Mouse (Mus musculus): ENCODE measurements at regions not wholly inside any gene's neighbourhood (a gene's known extent, or its start where the extent isn't known, plus 50 kb on each side); places are given as distances from the start of the nearest gene placed in this dataset.

DNA sequence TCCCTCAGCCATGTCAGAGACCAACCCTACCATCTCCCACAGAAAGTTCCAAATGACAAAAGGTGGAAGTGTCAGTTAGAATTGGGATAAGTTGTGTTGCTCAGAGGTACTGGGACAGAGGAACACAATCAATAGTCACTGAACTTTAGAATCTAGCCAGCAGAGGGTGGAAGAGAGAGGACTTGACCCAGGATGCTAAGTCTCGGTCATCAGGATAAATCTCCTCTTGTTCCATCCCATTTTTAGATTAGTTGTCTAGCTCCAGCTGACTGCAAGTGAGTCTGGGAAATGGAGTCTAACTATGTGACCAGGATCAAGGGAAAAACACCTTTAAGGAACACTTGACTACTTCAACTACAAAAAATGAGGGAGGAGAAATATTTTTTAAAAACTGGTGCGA is 91.5 kb downstream of the Fam84b start:
- H3K36me3 ChIP-seq = no peaks in the 10 kb centered on the region

DNA sequence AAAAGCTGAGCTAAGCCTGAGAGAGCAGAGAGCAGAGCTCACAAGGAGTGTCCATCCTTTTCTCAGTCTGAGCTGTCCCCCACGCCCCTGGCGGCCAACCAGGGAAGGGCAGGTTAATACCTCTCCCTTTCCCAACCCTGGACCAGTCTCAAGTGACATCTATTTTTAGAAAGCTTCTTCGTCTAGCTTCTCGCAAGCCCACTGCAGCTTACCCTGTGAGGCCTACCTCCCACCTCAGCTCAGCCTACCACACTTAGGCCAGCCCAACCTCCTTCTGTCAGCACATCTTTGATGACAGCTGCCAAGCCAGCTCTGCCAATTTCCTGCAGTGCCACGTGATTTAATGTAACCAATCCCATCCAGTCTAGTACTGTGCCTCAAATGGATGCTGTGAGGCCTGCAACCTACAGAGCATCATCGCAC is 93.6 kb downstream of the Fam84b start:
- H3K4me3 ChIP-seq = no peak overlapping the region
- H3K36me3 ChIP-seq = no peaks in the 10 kb centered on the region
- 32% methylated on average over 6 of the region's 6 CpGs for WGBS
- H3K4me1 ChIP-seq = peaks cover 6% of the 10 kb centered on the region
- H3K9me3 ChIP-seq (replicated peaks) = no peaks in the 10 kb centered on the region
- peak; percentile 79 for DNase-seq (ENCODE audit: low spot score)
- no peak overlapping the region for H3K27ac ChIP-seq
- H3K27me3 ChIP-seq (ENCODE audit: low read depth, poor library complexity, severe bottlenecking) = no peaks in the 10 kb centered on the region

More for the DNA sequence above, 91.5 kb downstream of the Fam84b start:
- no peak overlapping the region for H3K27ac ChIP-seq
- no peak for DNase-seq (ENCODE audit: low spot score)
- peaks cover 6% of the 10 kb centered on the region for H3K4me1 ChIP-seq
- no peaks in the 10 kb centered on the region for H3K9me3 ChIP-seq (replicated peaks)
- 78% methylated on average over 2 of the region's 2 CpGs for WGBS
- no peaks in the 10 kb centered on the region for H3K27me3 ChIP-seq (ENCODE audit: low read depth, poor library complexity, severe bottlenecking)
- no peak overlapping the region for H3K4me3 ChIP-seq

DNA sequence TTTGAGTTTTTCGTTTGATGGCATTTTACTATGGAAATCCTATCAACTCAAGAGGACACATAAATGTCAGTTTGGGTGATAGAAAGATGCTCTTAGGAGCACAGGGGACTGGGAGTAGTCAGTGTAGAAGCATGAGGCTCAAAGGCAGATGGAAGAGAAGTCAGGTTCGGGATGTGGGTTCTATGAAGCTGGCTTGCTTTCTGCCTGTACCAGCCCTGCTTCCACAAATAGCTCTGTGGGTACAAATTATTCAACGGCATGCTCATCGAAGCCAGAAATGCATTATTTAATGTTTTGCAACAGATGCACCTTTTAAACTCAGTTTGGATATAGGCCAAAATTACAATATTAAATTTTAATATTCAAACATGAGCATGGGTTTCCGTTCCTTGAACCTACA is 99.3 kb downstream of the Fam84b start:
- 87% methylated on average over 5 of the region's 5 CpGs for WGBS
- no peak overlapping the region for H3K27ac ChIP-seq
- no peak overlapping the region for H3K4me3 ChIP-seq
- H3K36me3 ChIP-seq = no peaks in the 10 kb centered on the region
- DNase-seq (ENCODE audit: low spot score) = no peak
- H3K27me3 ChIP-seq (ENCODE audit: low read depth, poor library complexity, severe bottlenecking) = no peaks in the 10 kb centered on the region
- H3K9me3 ChIP-seq (replicated peaks) = no peaks in the 10 kb centered on the region
- H3K4me1 ChIP-seq = no peaks in the 10 kb centered on the region

DNA sequence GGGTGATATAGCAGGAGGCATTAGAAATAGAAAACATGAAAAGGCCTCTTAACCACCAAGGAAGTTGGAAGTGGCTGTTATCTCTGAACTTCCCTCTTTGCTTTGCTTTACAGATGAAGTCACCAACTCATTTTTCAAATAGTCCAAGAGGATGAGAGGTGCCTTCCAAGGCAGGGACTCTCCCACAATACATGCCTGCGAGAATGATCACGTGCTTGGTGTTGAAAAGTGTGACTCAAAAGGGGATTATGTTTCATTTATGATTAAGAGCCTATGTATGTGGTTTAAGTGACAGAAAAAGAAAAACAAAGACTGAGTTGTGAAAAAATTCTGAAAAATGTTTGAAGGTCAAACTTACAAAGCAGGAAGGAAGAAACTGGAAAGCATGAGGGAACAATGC is 114.0 kb downstream of the Fam84b start:
- no peak for DNase-seq (ENCODE audit: low spot score)
- WGBS = 86% methylated on average over 2 of the region's 2 CpGs

DNA sequence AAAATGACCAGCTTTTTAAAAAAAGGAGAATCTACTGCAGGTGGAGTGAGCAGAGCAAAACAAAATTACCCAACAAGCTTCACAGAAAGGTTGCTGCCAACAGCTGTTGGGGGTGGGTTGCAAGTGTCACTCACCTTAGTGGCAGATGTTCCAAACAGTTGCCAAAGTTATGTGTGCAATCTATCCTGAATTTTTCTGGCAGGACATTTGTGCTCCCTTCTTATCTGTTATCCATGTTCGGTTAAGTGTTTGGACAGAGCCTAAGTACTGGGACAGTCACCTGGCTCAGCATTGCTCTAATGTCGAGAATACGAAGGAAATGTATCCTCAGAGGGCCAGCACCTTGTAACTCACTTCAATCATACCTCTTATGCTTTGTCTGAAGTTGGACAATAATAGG is 115.3 kb downstream of the Fam84b start:
- H3K27me3 ChIP-seq (ENCODE audit: low read depth, poor library complexity, severe bottlenecking) = no peaks in the 10 kb centered on the region
- no peak overlapping the region for H3K4me3 ChIP-seq
- no peaks in the 10 kb centered on the region for H3K36me3 ChIP-seq
- no peaks in the 10 kb centered on the region for H3K4me1 ChIP-seq
- no peaks in the 10 kb centered on the region for H3K9me3 ChIP-seq (replicated peaks)
- no peak overlapping the region for H3K27ac ChIP-seq
- DNase-seq (ENCODE audit: low spot score) = no peak
- WGBS = 89% methylated on average over 3 of the region's 3 CpGs

More for the DNA sequence above, 114.0 kb downstream of the Fam84b start:
- H3K4me3 ChIP-seq = no peak overlapping the region
- H3K4me1 ChIP-seq = no peaks in the 10 kb centered on the region
- no peaks in the 10 kb centered on the region for H3K27me3 ChIP-seq (ENCODE audit: low read depth, poor library complexity, severe bottlenecking)
- H3K27ac ChIP-seq = no peak overlapping the region
- no peaks in the 10 kb centered on the region for H3K36me3 ChIP-seq
- no peaks in the 10 kb centered on the region for H3K9me3 ChIP-seq (replicated peaks)

DNA sequence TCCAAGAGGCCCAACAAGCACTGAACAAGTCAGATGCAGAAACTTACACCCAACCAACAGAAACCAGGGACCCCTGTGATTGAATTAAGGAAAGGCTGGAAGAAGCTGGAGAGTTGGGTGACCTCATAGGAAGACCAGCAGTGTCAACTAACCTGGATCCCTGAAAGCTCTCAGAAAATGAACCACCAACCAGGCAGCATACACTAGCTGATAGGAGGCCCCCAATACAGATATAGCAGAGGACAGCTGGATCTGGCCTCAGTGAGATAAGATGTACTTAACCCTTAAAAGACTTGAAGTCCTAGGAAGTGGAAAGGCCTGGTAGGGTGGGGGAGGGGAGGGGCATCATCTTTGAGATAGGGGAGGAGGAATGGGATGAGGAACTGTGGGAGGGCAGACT is 121.2 kb downstream of the Fam84b start:
- H3K9me3 ChIP-seq (replicated peaks) = no peaks in the 10 kb centered on the region
- H3K36me3 ChIP-seq = no peaks in the 10 kb centered on the region
- no peak overlapping the region for H3K27ac ChIP-seq
- H3K4me1 ChIP-seq = 0 out of 2 replicates have a peak, but pooled peaks cover 2% of the 10 kb centered on the region
- no peak overlapping the region for H3K4me3 ChIP-seq
- H3K27me3 ChIP-seq (ENCODE audit: low read depth, poor library complexity, severe bottlenecking) = no peaks in the 10 kb centered on the region
- DNase-seq (ENCODE audit: low spot score) = no peak

DNA sequence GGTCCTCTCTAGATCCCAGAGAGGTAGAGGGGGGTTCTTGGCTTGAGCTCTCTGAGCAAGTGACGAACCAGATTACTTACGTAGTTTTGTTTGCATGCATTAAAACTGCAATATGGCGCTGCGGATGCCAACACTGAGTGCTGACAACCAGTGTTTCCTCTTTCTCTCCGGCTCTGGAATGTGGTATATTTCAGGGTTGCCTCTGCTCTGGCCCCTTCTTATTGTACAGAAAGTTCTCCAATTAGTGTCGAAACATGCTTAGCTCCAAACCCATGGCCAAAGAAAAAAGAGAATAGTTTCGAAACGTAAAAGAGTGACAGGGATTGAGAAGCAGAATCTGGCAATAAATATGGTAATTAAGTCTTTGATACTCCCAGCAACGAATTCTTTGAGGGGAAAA is 124.8 kb downstream of the Fam84b start:
- WGBS = 84% methylated on average over 9 of the region's 9 CpGs
- H3K27ac ChIP-seq = no peak overlapping the region
- H3K9me3 ChIP-seq (replicated peaks) = no peaks in the 10 kb centered on the region
- H3K27me3 ChIP-seq (ENCODE audit: low read depth, poor library complexity, severe bottlenecking) = no peaks in the 10 kb centered on the region
- no peak overlapping the region for H3K4me3 ChIP-seq
- no peak for DNase-seq (ENCODE audit: low spot score)
- H3K36me3 ChIP-seq = no peaks in the 10 kb centered on the region
- H3K4me1 ChIP-seq = 0 out of 2 replicates have a peak, but pooled peaks cover 2% of the 10 kb centered on the region

DNA sequence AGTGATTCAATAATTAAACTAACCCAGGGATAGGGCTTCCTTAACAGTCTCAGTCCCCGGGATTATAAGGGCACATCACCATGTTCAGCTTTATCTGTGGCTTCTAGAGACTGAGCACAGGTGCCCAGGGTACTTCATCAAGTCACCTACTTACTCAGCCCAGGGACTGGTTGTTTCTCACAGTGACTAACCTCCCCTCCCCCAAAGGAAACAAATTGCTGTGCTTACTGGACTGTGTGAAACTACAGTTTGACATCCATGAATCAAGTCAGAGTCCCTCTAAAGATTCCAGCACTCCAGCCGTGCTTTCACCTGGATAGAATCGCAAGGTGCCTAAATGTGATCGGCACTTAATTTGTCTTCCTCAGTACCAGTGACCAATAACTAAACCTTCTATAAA is 125.2 kb downstream of the Fam84b start:
- DNase-seq (ENCODE audit: low spot score) = no peak
- Histone ChIP-seq H3K36me3 (no peaks in the 10 kb centered on the region), H3K4me3 (no peak overlapping the region), H3K4me1 (0 out of 2 replicates have a peak, but pooled peaks cover 2% of the 10 kb centered on the region), H3K9me3 (replicated peaks) (no peaks in the 10 kb centered on the region), H3K27me3 (ENCODE audit: low read depth, poor library complexity, severe bottlenecking) (no peaks in the 10 kb centered on the region), H3K27ac (no peak overlapping the region)
- WGBS = 76% methylated on average over 4 of the region's 4 CpGs

DNA sequence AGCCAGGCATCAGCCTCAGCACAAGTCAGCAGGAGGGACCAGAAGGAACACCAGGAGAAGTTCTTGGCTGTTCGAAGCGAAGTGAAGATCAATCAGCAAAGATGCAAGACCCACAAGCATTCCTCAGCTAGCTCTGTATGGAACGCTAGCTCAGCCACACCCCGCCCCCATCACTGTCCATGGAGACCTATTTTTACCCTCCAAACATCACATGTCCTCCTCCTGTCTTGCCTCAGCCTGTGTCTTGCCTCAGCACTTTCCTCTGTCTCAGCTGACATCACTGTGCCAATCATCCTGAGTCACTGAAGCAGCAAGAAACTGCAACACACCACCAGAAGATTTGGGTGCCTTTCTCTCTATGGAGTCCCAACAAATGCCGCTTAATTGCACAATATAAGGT is 134.2 kb downstream of the Fam84b start:
- Histone ChIP-seq H3K27me3 (ENCODE audit: low read depth, poor library complexity, severe bottlenecking) (no peaks in the 10 kb centered on the region), H3K27ac (no peak overlapping the region), H3K4me3 (no peak overlapping the region), H3K36me3 (no peaks in the 10 kb centered on the region), H3K9me3 (replicated peaks) (no peaks in the 10 kb centered on the region), H3K4me1 (no peaks in the 10 kb centered on the region)
- no peak for DNase-seq (ENCODE audit: low spot score)
- WGBS = 90% methylated on average over 5 of the region's 5 CpGs

DNA sequence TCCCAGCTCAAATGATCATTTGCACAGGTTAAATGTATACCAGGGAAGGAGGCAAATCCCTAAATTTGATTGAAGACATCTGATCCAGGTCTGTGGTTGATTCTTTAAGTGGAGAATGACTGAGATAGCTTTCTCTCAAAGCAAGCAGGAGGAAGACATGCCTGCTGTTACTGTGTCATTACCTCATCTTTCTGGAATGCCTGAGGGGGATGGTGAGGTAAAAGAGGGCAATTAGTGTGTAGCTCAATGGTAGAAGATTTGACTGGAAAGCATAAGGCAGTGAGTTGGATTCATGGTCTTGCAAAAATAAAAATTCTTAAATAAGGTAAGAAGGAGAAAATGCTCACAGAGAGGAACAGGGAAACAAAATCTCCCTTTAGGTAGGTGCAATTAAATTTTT is 144.9 kb downstream of the Fam84b start:
- no peak overlapping the region for H3K27ac ChIP-seq
- no peaks in the 10 kb centered on the region for H3K36me3 ChIP-seq
- no peaks in the 10 kb centered on the region for H3K27me3 ChIP-seq (ENCODE audit: low read depth, poor library complexity, severe bottlenecking)
- H3K4me1 ChIP-seq = no peaks in the 10 kb centered on the region
- DNase-seq (ENCODE audit: low spot score) = no peak
- no peaks in the 10 kb centered on the region for H3K9me3 ChIP-seq (replicated peaks)
- H3K4me3 ChIP-seq = no peak overlapping the region

DNA sequence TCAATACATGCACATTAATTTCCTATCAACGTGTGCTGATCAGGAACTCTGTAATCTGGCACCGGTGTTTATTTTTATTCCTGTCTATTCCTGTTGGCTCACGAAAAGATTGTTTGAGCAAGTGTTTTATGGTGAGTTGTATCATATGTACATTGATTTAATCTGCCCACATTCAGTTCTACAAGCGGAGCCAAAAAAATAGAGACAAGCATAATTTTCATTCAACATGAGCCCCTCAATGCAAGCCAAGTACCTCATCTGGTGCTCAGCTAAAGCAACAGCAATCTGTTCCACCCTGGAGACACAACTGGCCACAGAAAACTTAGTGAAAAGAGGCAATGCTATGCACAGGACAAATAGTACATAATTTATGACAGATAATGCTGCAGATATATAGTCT is 147.6 kb downstream of the Fam84b start:
- Histone ChIP-seq H3K27me3 (ENCODE audit: low read depth, poor library complexity, severe bottlenecking) (no peaks in the 10 kb centered on the region), H3K27ac (no peak overlapping the region), H3K36me3 (no peaks in the 10 kb centered on the region), H3K9me3 (replicated peaks) (no peaks in the 10 kb centered on the region), H3K4me3 (no peak overlapping the region), H3K4me1 (peaks cover 5% of the 10 kb centered on the region; the same call in 1 of the 2 replicates)
- DNase-seq (ENCODE audit: low spot score) = no peak
- 88% methylated on average over 4 of the region's 4 CpGs for WGBS

DNA sequence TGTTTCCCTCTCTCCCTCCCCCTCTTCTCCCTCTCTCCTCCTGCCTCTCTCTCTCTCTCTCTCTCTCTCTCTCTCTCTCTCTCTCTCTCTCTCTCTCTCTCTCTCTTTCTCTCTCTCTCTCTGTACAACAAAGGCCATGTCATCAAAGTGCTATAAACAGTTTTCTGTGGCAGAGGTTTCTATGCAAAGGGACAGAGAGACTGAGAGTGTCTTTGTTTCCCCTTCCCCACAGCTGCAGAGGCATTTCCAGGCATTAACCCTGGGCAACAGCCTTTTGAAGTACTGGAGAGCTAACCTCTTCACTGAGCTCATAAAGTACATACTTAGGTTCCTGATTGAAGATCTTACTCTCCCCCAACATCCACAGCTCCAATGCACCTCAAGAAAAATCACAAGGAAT is 152.3 kb downstream of the Fam84b start:
- Histone ChIP-seq H3K9me3 (replicated peaks) (no peaks in the 10 kb centered on the region), H3K36me3 (no peaks in the 10 kb centered on the region), H3K4me1 (peaks cover 5% of the 10 kb centered on the region; the same call in 1 of the 2 replicates), H3K4me3 (no peak overlapping the region), H3K27ac (no peak overlapping the region), H3K27me3 (ENCODE audit: low read depth, poor library complexity, severe bottlenecking) (no peaks in the 10 kb centered on the region)
- DNase-seq (ENCODE audit: low spot score) = no peak

DNA sequence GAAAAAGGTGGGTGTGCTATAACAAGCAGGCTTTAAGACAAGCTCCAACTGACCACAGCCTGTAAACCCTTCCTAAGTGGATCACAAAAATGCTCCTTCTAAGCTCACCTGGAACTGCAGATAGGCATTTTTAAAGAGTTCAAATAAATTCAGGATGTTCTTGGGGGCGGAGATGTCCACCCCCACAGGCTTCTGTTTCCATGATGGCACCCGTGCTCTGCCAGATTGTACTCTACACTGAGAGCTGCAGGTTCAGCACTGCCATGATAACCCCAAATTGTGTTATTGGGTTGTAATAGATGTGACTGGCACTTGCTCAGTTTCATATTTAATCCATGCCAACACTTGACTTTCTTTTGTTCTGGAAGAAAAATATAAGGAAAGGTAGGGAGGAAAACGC is 158.8 kb downstream of the Fam84b start:
- WGBS = 94% methylated on average over 3 of the region's 3 CpGs
- Histone ChIP-seq H3K9me3 (replicated peaks) (no peaks in the 10 kb centered on the region), H3K27me3 (ENCODE audit: low read depth, poor library complexity, severe bottlenecking) (no peaks in the 10 kb centered on the region), H3K27ac (no peak overlapping the region), H3K4me3 (no peak overlapping the region), H3K4me1 (0 out of 2 replicates have a peak, but pooled peaks cover 4% of the 10 kb centered on the region), H3K36me3 (no peaks in the 10 kb centered on the region)
- no peak for DNase-seq (ENCODE audit: low spot score)

DNA sequence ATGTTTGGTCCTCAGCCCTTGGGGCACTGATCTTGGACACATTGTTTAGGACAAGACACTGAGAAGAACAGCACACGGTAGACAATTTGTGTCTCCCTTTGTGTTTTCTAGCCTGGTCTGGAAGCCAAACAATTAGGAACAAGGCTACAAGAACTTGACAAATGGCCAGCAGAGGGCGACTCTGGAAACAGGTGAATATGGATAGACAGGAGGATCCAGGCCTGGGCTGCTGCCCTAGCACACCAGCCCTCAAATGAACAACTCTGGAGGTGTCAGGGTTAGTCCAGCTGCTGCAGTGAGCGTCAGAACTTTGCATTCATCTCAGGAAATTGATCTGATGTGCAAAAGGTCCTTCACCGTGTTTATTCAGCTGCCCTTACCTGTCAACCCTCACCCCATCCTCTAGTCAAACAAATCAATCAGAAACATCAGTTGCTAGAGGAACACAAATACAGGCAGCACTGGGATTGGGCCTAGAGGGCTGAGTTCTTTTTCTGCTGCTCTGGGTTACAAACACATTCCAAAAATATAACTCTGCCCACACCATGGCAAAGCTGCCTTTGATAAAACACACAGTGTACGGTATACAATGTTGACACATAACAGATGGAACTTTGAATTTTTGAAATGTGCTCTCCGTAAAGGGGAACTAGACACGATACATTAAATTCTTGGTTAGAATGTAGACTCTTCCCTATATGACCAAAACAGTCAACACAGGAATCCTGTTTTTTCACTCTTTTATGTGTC is 159.7 kb downstream of the Fam84b start:
- Histone ChIP-seq H3K36me3 (no peaks in the 10 kb centered on the region), H3K27me3 (ENCODE audit: low read depth, poor library complexity, severe bottlenecking) (no peaks in the 10 kb centered on the region), H3K4me1 (0 out of 2 replicates have a peak, but pooled peaks cover 4% of the 10 kb centered on the region), H3K27ac (no peak overlapping the region), H3K4me3 (no peak overlapping the region), H3K9me3 (replicated peaks) (no peaks in the 10 kb centered on the region)
- WGBS = 72% methylated on average over 7 of the region's 7 CpGs
- peak; percentile 34 for DNase-seq (ENCODE audit: low spot score)
